ENCODE assay signal across 30 mouse cellular contexts in the genomic region with DNA sequence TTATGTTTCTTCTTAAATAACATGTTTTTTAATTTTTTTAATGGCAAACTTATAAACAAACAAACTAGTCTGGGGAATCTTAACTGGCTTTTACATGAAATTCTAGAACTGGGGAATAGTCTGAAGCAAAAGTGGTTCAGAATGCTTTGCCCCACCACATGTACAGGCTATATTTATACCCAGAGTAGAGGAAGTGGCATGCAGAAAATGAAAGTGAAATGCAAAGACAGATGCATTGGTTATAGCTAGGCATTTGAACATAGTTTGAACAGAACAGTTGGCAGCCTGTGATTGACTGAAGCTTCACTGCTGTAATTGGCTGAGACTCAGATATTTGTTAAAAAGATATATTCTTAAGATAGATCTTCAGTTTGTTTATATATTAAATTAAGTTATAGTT.
A peak's percentile ranks its signal among the peaks of the same experiment; 100 is the strongest.
DNase-seq lines count a peak whose midpoint lies in the region; ATAC-seq and TF ChIP-seq lines count a peak whose summit lies in the region.
"Had no signal": no experiment of that assay in that cellular context is flagged by ENCODE, and none has a peak within 500 bp of the region (broad histone marks: within the 10 kb centered on the region; RNA-seq: fewer than 3 reads in every experiment).

No protein-coding gene starts in this region.

- no peaks in the 10 kb centered on the region for H3K9me3 ChIP-seq in forebrain, postnatal 0 days (ENCODE audit: low read length)
- no peaks in the 10 kb centered on the region for H3K9me3 ChIP-seq in forebrain, embryonic 11.5 days (ENCODE audit: control insufficient read depth, low read length)
- no peaks in the 10 kb centered on the region for H3K9me3 ChIP-seq in hindbrain, embryonic 10.5 days
- no peaks in the 10 kb centered on the region for H3K9me3 ChIP-seq in hindbrain, embryonic 14.5 days (ENCODE audit: control insufficient read depth, low read length)
- H3K9me3 ChIP-seq: embryonic facial prominence, embryonic 12.5 days; G1E; hindbrain, embryonic 15.5 days; kidney, embryonic 15.5 days; liver, embryonic 12.5 days; neural tube, embryonic 15.5 days had no signal

- H3K27ac ChIP-seq in forebrain, postnatal 0 days (ENCODE audit: low read depth, low read length) = no peak overlapping the region
- no peak overlapping the region for H3K27ac ChIP-seq in forebrain, embryonic 11.5 days (ENCODE audit: low read depth, low read length)
- H3K27ac ChIP-seq in hindbrain, embryonic 10.5 days = no peak overlapping the region
- H3K27ac ChIP-seq in hindbrain, embryonic 14.5 days = no peak overlapping the region
- H3K27ac ChIP-seq: embryonic facial prominence, embryonic 12.5 days; hindbrain, embryonic 15.5 days; kidney, embryonic 15.5 days; liver, embryonic 12.5 days; neural tube, embryonic 15.5 days had no signal

- no peaks in the 10 kb centered on the region for H3K27me3 ChIP-seq in forebrain, postnatal 0 days (ENCODE audit: insufficient read depth, low read length)
- H3K27me3 ChIP-seq in forebrain, embryonic 11.5 days (ENCODE audit: control insufficient read depth, insufficient read depth, low read length) = peaks cover 6% of the 10 kb centered on the region
- peaks cover 21% of the 10 kb centered on the region for H3K27me3 ChIP-seq in hindbrain, embryonic 10.5 days (ENCODE audit: insufficient read depth, poor library complexity, severe bottlenecking)
- H3K27me3 ChIP-seq in hindbrain, embryonic 14.5 days (ENCODE audit: control insufficient read depth, insufficient read depth, low read length) = peaks cover 28% of the 10 kb centered on the region
- H3K27me3 ChIP-seq: embryonic facial prominence, embryonic 12.5 days; liver, embryonic 12.5 days had no signal

- no peak overlapping the region for H3K4me3 ChIP-seq in forebrain, postnatal 0 days (ENCODE audit: low read depth, low read length)
- H3K4me3 ChIP-seq in forebrain, embryonic 11.5 days (ENCODE audit: low read depth, low read length) = no peak overlapping the region
- no peak overlapping the region for H3K4me3 ChIP-seq in hindbrain, embryonic 10.5 days
- no peak overlapping the region for H3K4me3 ChIP-seq in hindbrain, embryonic 14.5 days (replicated peaks; ENCODE audit: low read length)
- H3K4me3 ChIP-seq: embryonic facial prominence, embryonic 12.5 days; hindbrain, embryonic 15.5 days; kidney, embryonic 15.5 days; liver, embryonic 12.5 days; neural tube, embryonic 15.5 days had no signal

- H3K4me1 ChIP-seq in forebrain, postnatal 0 days (ENCODE audit: insufficient read depth) = no peaks in the 10 kb centered on the region
- H3K4me1 ChIP-seq in forebrain, embryonic 11.5 days (replicated peaks; ENCODE audit: control insufficient read depth, insufficient read depth, low read length) = no peaks in the 10 kb centered on the region
- H3K4me1 ChIP-seq in hindbrain, embryonic 10.5 days (replicated peaks) = no peaks in the 10 kb centered on the region
- H3K4me1 ChIP-seq in hindbrain, embryonic 14.5 days (replicated peaks; ENCODE audit: control insufficient read depth, insufficient read depth, low read length) = no peaks in the 10 kb centered on the region
- H3K4me1 ChIP-seq: embryonic facial prominence, embryonic 12.5 days; hindbrain, embryonic 15.5 days; kidney, embryonic 15.5 days; liver, embryonic 12.5 days; neural tube, embryonic 15.5 days had no signal

- no peak overlapping the region for H3K9ac ChIP-seq in forebrain, postnatal 0 days
- no peak overlapping the region for H3K9ac ChIP-seq in forebrain, embryonic 11.5 days (ENCODE audit: low read length)
- H3K9ac ChIP-seq in hindbrain, embryonic 14.5 days = no peak overlapping the region
- H3K9ac ChIP-seq: embryonic facial prominence, embryonic 12.5 days; hindbrain, embryonic 15.5 days; kidney, embryonic 15.5 days; liver, embryonic 12.5 days; liver, postnatal 0 days; neural tube, embryonic 15.5 days had no signal

- no peak for DNase-seq in forebrain, postnatal 0 days
- DNase-seq in forebrain, embryonic 11.5 days (ENCODE audit: low spot score) = no peak
- DNase-seq in T-cell, adult 2 months (ENCODE audit: low spot score) = peak; percentile 1
- no peak for DNase-seq in hindbrain, embryonic 10.5 days (ENCODE audit: low spot score)
- no peak for DNase-seq in lung, postnatal 10 days
- no peak for DNase-seq in hindbrain, embryonic 14.5 days (ENCODE audit: low spot score)
- DNase-seq: adrenal gland, postnatal 14 days; cerebellum, adult 11 months; cerebellum, adult 9-10 months; cerebellum, postnatal 36 days; embryo, embryonic 11 days; gastrocnemius, postnatal 14 days; heart, adult 11 months; heart, postnatal 36 days; kidney, adult 18-20 months; kidney, postnatal 36 days; layer of hippocampus, postnatal 36 days; left cerebral cortex, postnatal 4 days; liver, postnatal 0 days; lung, postnatal 4 days; midbrain, embryonic 14.5 days; thymus, postnatal 14 days had no signal

- no peak overlapping the region for H3K4me2 ChIP-seq in forebrain, postnatal 0 days (ENCODE audit: low read depth)
- H3K4me2 ChIP-seq in forebrain, embryonic 11.5 days (ENCODE audit: low read depth, low read length, severe bottlenecking) = no peak overlapping the region
- no peak overlapping the region for H3K4me2 ChIP-seq in hindbrain, embryonic 14.5 days (replicated peaks)
- H3K4me2 ChIP-seq: embryonic facial prominence, embryonic 12.5 days; heart, embryonic 11.5 days; hindbrain, embryonic 15.5 days; kidney, embryonic 15.5 days; liver, embryonic 12.5 days; neural tube, embryonic 15.5 days had no signal

- no peak for TF ChIP-seq CTCF in forebrain, postnatal 0 days (IDR thresholded peaks at IDR 0.05; ENCODE audit: low read depth)

- H3K36me3 ChIP-seq in forebrain, postnatal 0 days (ENCODE audit: insufficient read depth) = no peaks in the 10 kb centered on the region
- no peaks in the 10 kb centered on the region for H3K36me3 ChIP-seq in forebrain, embryonic 11.5 days (ENCODE audit: control insufficient read depth, insufficient read depth, low read length)
- no peaks in the 10 kb centered on the region for H3K36me3 ChIP-seq in hindbrain, embryonic 10.5 days
- no peaks in the 10 kb centered on the region for H3K36me3 ChIP-seq in hindbrain, embryonic 14.5 days (replicated peaks; ENCODE audit: control insufficient read depth, insufficient read depth)
- H3K36me3 ChIP-seq: embryonic facial prominence, embryonic 12.5 days; G1E; hindbrain, embryonic 15.5 days; kidney, embryonic 15.5 days; liver, embryonic 12.5 days; neural tube, embryonic 15.5 days had no signal

- ATAC-seq in forebrain, postnatal 0 days = peak; percentile 42; the same call in 1 of the 2 replicates
- ATAC-seq in forebrain, embryonic 11.5 days (replicated peaks; ENCODE audit: low FRiP score) = no peak
- peak; percentile 82 for ATAC-seq in megakaryocyte, adult 5-6 weeks (ENCODE audit: poor library complexity, severe bottlenecking)
- ATAC-seq in hindbrain, embryonic 14.5 days (ENCODE audit: low FRiP score) = no peak
- ATAC-seq: liver, embryonic 12.5 days; liver, postnatal 0 days had no signal

Comparison
In these comparisons a context has a peak if more than half of its experiments do, and no peak if none do; other contexts are left out.
1. ATAC-seq: peak in forebrain, postnatal 0 days (single experiment) and megakaryocyte, adult 5-6 weeks (single experiment); none in forebrain, embryonic 11.5 days (single experiment) and hindbrain, embryonic 14.5 days (single experiment).